Mouse (Mus musculus): ENCODE measurements at regions not wholly inside any gene's neighbourhood (a gene's known extent, or its start where the extent isn't known, plus 50 kb on each side); places are given as distances from the start of the nearest gene placed in this dataset.

DNA sequence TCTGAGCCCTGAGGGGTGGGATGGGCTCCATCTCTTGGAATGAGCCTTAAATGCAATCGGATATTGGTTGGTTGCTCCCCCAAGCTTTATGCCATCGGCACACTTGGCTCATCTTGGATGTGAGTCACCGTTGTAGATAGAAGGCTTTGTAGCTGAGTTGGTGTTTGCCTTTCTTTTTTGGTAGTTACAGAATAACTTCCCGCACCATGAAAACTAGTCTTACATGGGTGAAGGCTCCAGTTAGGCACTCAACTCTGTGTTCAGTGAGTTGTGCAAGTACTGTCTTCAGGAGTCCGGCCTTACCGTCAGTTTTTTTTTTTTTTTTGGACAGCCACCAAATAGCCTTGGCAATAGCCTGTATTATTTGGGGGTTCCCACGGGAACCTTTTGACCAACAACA is 170.3 kb downstream of the Snx10 start:
- no peak overlapping the region for H3K27ac ChIP-seq (ENCODE audit: low read depth, low read length)

GRCm38 (mm10) chr6:51696396-51696795 is 172.7 kb downstream of the Snx10 start:
- Histone ChIP-seq H3K4me2 (ENCODE audit: low read depth, low read length, severe bottlenecking) (no peak overlapping the region), H3K4me1 (replicated peaks; ENCODE audit: control insufficient read depth, insufficient read depth, low read length) (no peaks in the 10 kb centered on the region), H3K36me3 (ENCODE audit: control insufficient read depth, insufficient read depth, low read length) (no peaks in the 10 kb centered on the region), H3K9me3 (ENCODE audit: control insufficient read depth, low read length) (no peaks in the 10 kb centered on the region), H3K27me3 (ENCODE audit: control insufficient read depth, insufficient read depth, low read length) (no peaks in the 10 kb centered on the region), H3K4me3 (ENCODE audit: low read depth, low read length) (no peak overlapping the region), H3K27ac (ENCODE audit: low read depth, low read length) (no peak overlapping the region), H3K9ac (ENCODE audit: low read length) (no peak overlapping the region)
- no peak for ATAC-seq (replicated peaks; ENCODE audit: low FRiP score)
- DNase-seq (ENCODE audit: low spot score), result no peak
- WGBS, result 85% methylated on average over 7 of the region's 7 CpGs

More for the DNA sequence above, 170.3 kb downstream of the Snx10 start:
- Histone ChIP-seq H3K9me3 (ENCODE audit: control insufficient read depth, low read length) (no peaks in the 10 kb centered on the region), H3K36me3 (ENCODE audit: control insufficient read depth, insufficient read depth, low read length) (no peaks in the 10 kb centered on the region), H3K9ac (ENCODE audit: low read length) (no peak overlapping the region), H3K27me3 (ENCODE audit: control insufficient read depth, insufficient read depth, low read length) (no peaks in the 10 kb centered on the region), H3K4me2 (ENCODE audit: low read depth, low read length, severe bottlenecking) (no peak overlapping the region), H3K4me3 (ENCODE audit: low read depth, low read length) (no peak overlapping the region), H3K4me1 (replicated peaks; ENCODE audit: control insufficient read depth, insufficient read depth, low read length) (no peaks in the 10 kb centered on the region)
- WGBS, result 92% methylated on average over 7 of the region's 7 CpGs
- DNase-seq (ENCODE audit: low spot score) (no peak), ATAC-seq (replicated peaks; ENCODE audit: low FRiP score) (no peak)

GRCm38 (mm10) chr6:51697754-51698153 is 174.1 kb downstream of the Snx10 start:
- H3K9ac ChIP-seq (ENCODE audit: low read length), result no peak overlapping the region
- ATAC-seq (replicated peaks; ENCODE audit: low FRiP score) (no peak), DNase-seq (ENCODE audit: low spot score) (no peak)
- WGBS, result 93% methylated on average over 3 of the region's 3 CpGs
- no peak overlapping the region for H3K4me3 ChIP-seq (ENCODE audit: low read depth, low read length)
- H3K9me3 ChIP-seq (ENCODE audit: control insufficient read depth, low read length), result no peaks in the 10 kb centered on the region
- no peaks in the 10 kb centered on the region for H3K36me3 ChIP-seq (ENCODE audit: control insufficient read depth, insufficient read depth, low read length)
- no peak overlapping the region for H3K27ac ChIP-seq (ENCODE audit: low read depth, low read length)
- no peak overlapping the region for H3K4me2 ChIP-seq (ENCODE audit: low read depth, low read length, severe bottlenecking)
- no peaks in the 10 kb centered on the region for H3K4me1 ChIP-seq (replicated peaks; ENCODE audit: control insufficient read depth, insufficient read depth, low read length)
- no peaks in the 10 kb centered on the region for H3K27me3 ChIP-seq (ENCODE audit: control insufficient read depth, insufficient read depth, low read length)

DNA sequence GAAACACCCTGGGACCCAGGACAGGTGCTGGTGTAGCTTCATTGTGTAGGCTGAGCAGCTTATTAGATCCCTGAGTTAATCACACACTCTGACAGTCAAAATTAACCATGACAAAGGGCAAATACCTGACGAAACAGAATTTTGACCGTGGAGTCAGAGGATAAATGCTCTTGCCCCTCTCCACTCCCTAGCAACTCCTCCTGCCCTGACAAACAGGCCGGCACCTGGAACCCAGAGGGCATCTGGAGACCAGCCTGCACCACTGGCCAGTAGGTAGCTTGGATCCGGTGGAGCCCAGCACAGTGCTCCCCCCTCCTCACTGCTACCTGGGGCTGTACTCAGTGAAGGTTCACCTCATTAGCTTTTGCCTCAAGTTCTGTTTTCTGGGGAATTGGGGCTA is 174.5 kb downstream of the Snx10 start:
- 84% methylated on average over 4 of the region's 4 CpGs for WGBS
- Histone ChIP-seq H3K9ac (ENCODE audit: low read length) (no peak overlapping the region), H3K27ac (ENCODE audit: low read depth, low read length) (no peak overlapping the region), H3K27me3 (ENCODE audit: control insufficient read depth, insufficient read depth, low read length) (no peaks in the 10 kb centered on the region), H3K4me3 (ENCODE audit: low read depth, low read length) (no peak overlapping the region), H3K4me1 (replicated peaks; ENCODE audit: control insufficient read depth, insufficient read depth, low read length) (no peaks in the 10 kb centered on the region), H3K36me3 (ENCODE audit: control insufficient read depth, insufficient read depth, low read length) (no peaks in the 10 kb centered on the region), H3K9me3 (ENCODE audit: control insufficient read depth, low read length) (no peaks in the 10 kb centered on the region), H3K4me2 (ENCODE audit: low read depth, low read length, severe bottlenecking) (no peak overlapping the region)
- ATAC-seq (replicated peaks; ENCODE audit: low FRiP score) (no peak), DNase-seq (ENCODE audit: low spot score) (no peak)

- no peak for ATAC-seq (replicated peaks; ENCODE audit: low FRiP score)
- WGBS, result 91% methylated on average over 11 of the region's 11 CpGs
- no peaks in the 10 kb centered on the region for H3K9me3 ChIP-seq (ENCODE audit: control insufficient read depth, low read length)
- H3K36me3 ChIP-seq (ENCODE audit: control insufficient read depth, insufficient read depth, low read length), result no peaks in the 10 kb centered on the region
- no peak for DNase-seq (ENCODE audit: low spot score)
- no peak overlapping the region for H3K4me3 ChIP-seq (ENCODE audit: low read depth, low read length)
- no peaks in the 10 kb centered on the region for H3K27me3 ChIP-seq (ENCODE audit: control insufficient read depth, insufficient read depth, low read length)
- H3K9ac ChIP-seq (ENCODE audit: low read length), result no peak overlapping the region
- no peak overlapping the region for H3K4me2 ChIP-seq (ENCODE audit: low read depth, low read length, severe bottlenecking)
- no peak overlapping the region for H3K27ac ChIP-seq (ENCODE audit: low read depth, low read length)
- no peaks in the 10 kb centered on the region for H3K4me1 ChIP-seq (replicated peaks; ENCODE audit: control insufficient read depth, insufficient read depth, low read length)
These were observed 177.7 kb downstream of the Snx10 start for GRCm38 (mm10) chr6:51701253-51702020.

DNA sequence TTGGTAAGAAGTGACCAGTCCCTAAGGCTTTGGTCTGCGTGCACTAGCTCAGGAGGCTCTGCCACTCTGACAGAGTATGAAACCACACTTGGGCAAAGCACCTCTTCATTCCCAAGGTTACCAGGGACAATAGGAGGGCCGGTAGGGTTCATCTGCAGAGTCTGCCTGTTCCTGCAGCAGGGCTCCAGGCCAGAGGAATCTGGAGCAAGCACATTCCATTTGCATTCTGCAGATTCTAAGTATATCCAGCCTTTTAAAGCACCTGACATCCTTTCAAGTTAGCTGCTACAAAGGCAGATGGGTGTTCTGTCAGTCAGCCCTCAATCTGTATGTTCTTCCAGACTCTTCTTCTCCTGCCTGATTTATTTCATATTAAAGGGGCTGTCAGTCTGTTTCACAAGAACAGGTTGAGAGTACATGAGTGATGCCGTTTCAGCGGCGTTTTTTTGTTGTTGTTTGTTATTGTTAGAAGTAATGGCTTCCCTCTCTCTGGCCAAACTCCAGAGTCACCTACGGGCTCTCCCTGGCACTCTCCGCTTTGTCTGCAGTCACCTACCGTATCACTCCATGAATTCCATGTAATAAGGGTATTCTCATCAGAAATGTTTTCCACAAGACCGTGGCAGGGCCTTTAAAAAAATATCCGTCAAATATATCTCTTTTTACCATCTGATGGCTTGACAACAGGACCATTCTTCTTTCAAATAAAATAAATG is 178.9 kb downstream of the Snx10 start:
- DNase-seq (ENCODE audit: low spot score) (no peak), ATAC-seq (replicated peaks; ENCODE audit: low FRiP score) (no peak)
- Histone ChIP-seq H3K4me3 (ENCODE audit: low read depth, low read length) (no peak overlapping the region), H3K36me3 (ENCODE audit: control insufficient read depth, insufficient read depth, low read length) (no peaks in the 10 kb centered on the region), H3K4me2 (ENCODE audit: low read depth, low read length, severe bottlenecking) (no peak overlapping the region), H3K4me1 (replicated peaks; ENCODE audit: control insufficient read depth, insufficient read depth, low read length) (no peaks in the 10 kb centered on the region), H3K9me3 (ENCODE audit: control insufficient read depth, low read length) (no peaks in the 10 kb centered on the region), H3K27ac (ENCODE audit: low read depth, low read length) (no peak overlapping the region), H3K9ac (ENCODE audit: low read length) (no peak overlapping the region), H3K27me3 (ENCODE audit: control insufficient read depth, insufficient read depth, low read length) (no peaks in the 10 kb centered on the region)
- 88% methylated on average over 10 of the region's 10 CpGs for WGBS

- H3K4me3 ChIP-seq (ENCODE audit: low read depth, low read length), result no peak overlapping the region
- ATAC-seq (replicated peaks; ENCODE audit: low FRiP score), result no peak
- no peak overlapping the region for H3K27ac ChIP-seq (ENCODE audit: low read depth, low read length)
- no peaks in the 10 kb centered on the region for H3K9me3 ChIP-seq (ENCODE audit: control insufficient read depth, low read length)
- H3K36me3 ChIP-seq (ENCODE audit: control insufficient read depth, insufficient read depth, low read length), result no peaks in the 10 kb centered on the region
- no peak overlapping the region for H3K9ac ChIP-seq (ENCODE audit: low read length)
- 47% methylated on average over 6 of the region's 6 CpGs for WGBS
- H3K27me3 ChIP-seq (ENCODE audit: control insufficient read depth, insufficient read depth, low read length), result no peaks in the 10 kb centered on the region
- no peak for DNase-seq (ENCODE audit: low spot score)
- H3K4me1 ChIP-seq (replicated peaks; ENCODE audit: control insufficient read depth, insufficient read depth, low read length), result no peaks in the 10 kb centered on the region
- no peak overlapping the region for H3K4me2 ChIP-seq (ENCODE audit: low read depth, low read length, severe bottlenecking)
These were observed 184.3 kb downstream of the Snx10 start for GRCm38 (mm10) chr6:51708011-51708410.

DNA sequence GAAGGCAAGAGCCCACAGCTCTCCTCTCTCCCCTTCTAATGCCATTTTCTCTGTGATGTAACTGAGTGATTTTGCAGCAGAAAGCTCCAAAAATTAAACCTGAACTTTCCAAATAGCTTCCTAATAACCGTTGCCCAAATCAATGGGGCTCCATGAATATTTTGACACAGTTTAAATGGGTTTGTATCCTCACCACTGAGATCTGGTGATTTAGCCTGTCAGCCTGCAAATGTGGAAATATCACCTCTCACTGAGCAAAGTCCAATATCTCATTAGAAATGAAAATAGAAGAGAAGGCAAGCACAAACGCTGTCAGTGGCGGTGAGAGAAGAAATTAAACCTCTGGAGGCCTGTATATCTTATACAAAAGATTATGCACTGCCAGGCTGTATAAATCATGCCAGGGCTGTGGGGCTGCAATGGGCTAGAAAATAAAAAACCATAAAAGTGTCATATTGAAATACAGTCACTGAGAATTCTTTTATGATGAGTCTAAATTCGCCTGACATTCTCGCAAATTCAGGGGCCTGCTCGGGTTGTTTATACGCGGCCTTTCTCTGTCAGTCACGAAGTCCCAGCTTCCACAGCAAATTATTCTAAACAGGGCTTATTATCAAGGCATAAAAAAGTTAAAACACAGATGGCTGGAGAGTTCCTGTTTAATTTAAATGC is 185.1 kb downstream of the Snx10 start:
- Histone ChIP-seq H3K9ac (ENCODE audit: low read length) (no peak overlapping the region), H3K27ac (ENCODE audit: low read depth, low read length) (no peak overlapping the region), H3K9me3 (ENCODE audit: control insufficient read depth, low read length) (no peaks in the 10 kb centered on the region), H3K4me1 (replicated peaks; ENCODE audit: control insufficient read depth, insufficient read depth, low read length) (no peaks in the 10 kb centered on the region), H3K27me3 (ENCODE audit: control insufficient read depth, insufficient read depth, low read length) (no peaks in the 10 kb centered on the region), H3K4me3 (ENCODE audit: low read depth, low read length) (no peak overlapping the region), H3K4me2 (ENCODE audit: low read depth, low read length, severe bottlenecking) (no peak overlapping the region), H3K36me3 (ENCODE audit: control insufficient read depth, insufficient read depth, low read length) (no peaks in the 10 kb centered on the region)
- WGBS, result 82% methylated on average over 9 of the region's 9 CpGs
- no peak for ATAC-seq (replicated peaks; ENCODE audit: low FRiP score)
- DNase-seq (ENCODE audit: low spot score), result no peak

All from forebrain, embryonic 11.5 days (tissue).